22 mouse cellular contexts compared by ENCODE assay signal in the genomic region with DNA sequence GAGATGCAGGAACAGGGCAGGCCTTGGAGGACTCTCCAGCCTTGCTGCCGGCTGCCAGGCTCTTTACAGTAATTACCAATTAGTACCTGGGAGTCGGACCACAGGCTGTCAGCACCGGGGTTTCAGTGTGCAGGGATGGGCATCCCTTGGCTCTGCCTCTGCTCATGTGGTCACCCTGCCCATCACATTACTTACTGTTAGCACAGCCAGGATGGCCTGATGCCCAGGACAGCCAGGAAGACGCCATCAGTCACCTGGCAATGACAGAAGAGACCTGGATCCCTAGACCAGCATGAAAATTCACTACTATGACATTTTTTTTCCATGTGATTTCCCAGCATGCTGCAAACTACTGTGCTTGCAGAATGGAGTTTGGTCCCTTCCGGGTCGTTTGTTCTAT.
A peak's percentile ranks its signal among the peaks of the same experiment; 100 is the strongest.
DNase-seq lines count a peak whose midpoint lies in the region; ATAC-seq lines count a peak whose summit lies in the region.
"Had no signal": no experiment of that assay in that cellular context is flagged by ENCODE, and none has a peak within 500 bp of the region (broad histone marks: within the 10 kb centered on the region; RNA-seq: fewer than 3 reads in every experiment).

No protein-coding gene starts in this region.

- peaks cover 25% of the 10 kb centered on the region for H3K4me1 ChIP-seq in neural tube, embryonic 14.5 days (ENCODE audit: control insufficient read depth, insufficient read depth, low read length)

- H3K4me3 ChIP-seq in neural tube, embryonic 14.5 days (ENCODE audit: low read depth, low read length) = no peak overlapping the region
- H3K4me3 ChIP-seq: forebrain, embryonic 10.5 days; hindbrain, embryonic 12.5 days; left cerebral cortex, adult 2 months; limb, embryonic 10.5 days had no signal

- DNase-seq in neural tube, embryonic 10.5 days (ENCODE audit: extremely low spot score, low spot score) = no peak
- DNase-seq in cerebellum, adult 11 months = peak; percentile 53
- peak; percentile 71 to 80 for DNase-seq in cerebellum, postnatal 10 days
- DNase-seq in kidney, postnatal 36 days = no peak
- DNase-seq in adrenal gland, adult (ENCODE audit: inconsistent age in 2 of 2, low spot score in 1 of 2) = no peak
- DNase-seq: forebrain, postnatal 0 days; heart, postnatal 10 days; kidney, adult 8-10 months; kidney, postnatal 4 days; layer of hippocampus, adult 9-11 months; liver, postnatal 0 days; right cerebral cortex, adult 18-20 months; thymus, postnatal 4 days had no signal

- H3K27ac ChIP-seq in neural tube, embryonic 14.5 days (ENCODE audit: low read depth, low read length) = 0 out of 2 replicates have a peak overlapping the region, but pooled peaks have one; percentile 3
- H3K27ac ChIP-seq: forebrain, embryonic 10.5 days; hindbrain, embryonic 12.5 days; left cerebral cortex, adult 2 months; limb, embryonic 10.5 days had no signal

- no peak overlapping the region for H3K4me2 ChIP-seq in neural tube, embryonic 14.5 days (ENCODE audit: low read depth, low read length)
- H3K4me2 ChIP-seq: heart, embryonic 11.5 days; hindbrain, embryonic 12.5 days had no signal

- H3K9me3 ChIP-seq in neural tube, embryonic 14.5 days (ENCODE audit: control insufficient read depth, low read length) = no peaks in the 10 kb centered on the region
- H3K9me3 ChIP-seq: forebrain, embryonic 10.5 days; hindbrain, embryonic 12.5 days; limb, embryonic 10.5 days had no signal

- WGBS in neural tube, embryonic 14.5 days = 70% methylated on average over 6 of the region's 6 CpGs

- H3K36me3 ChIP-seq in neural tube, embryonic 14.5 days (ENCODE audit: control insufficient read depth, insufficient read depth, low read length) = no peaks in the 10 kb centered on the region
- H3K36me3 ChIP-seq: forebrain, embryonic 10.5 days; hindbrain, embryonic 12.5 days; limb, embryonic 10.5 days had no signal

- no peaks in the 10 kb centered on the region for H3K27me3 ChIP-seq in neural tube, embryonic 14.5 days (ENCODE audit: control insufficient read depth, insufficient read depth, low read length)

- H3K9ac ChIP-seq in neural tube, embryonic 14.5 days (replicated peaks; ENCODE audit: low read depth, low read length) = no peak overlapping the region
- H3K9ac ChIP-seq: forebrain, postnatal 0 days; hindbrain, embryonic 12.5 days; liver, postnatal 0 days had no signal

- no peak for ATAC-seq in neural tube, embryonic 14.5 days (ENCODE audit: low read depth)
- ATAC-seq in megakaryocyte progenitor cell, adult 5-6 weeks (replicated peaks; ENCODE audit: poor library complexity) = no peak
- ATAC-seq: forebrain, postnatal 0 days; inflammation-experienced regulatory T-cells, adult 6 months; liver, postnatal 0 days; midbrain, embryonic 16.5 days had no signal

Comparison
In these comparisons a context has a peak if more than half of its experiments do, and no peak if none do; other contexts are left out.
1. DNase-seq: peak in cerebellum, adult 11 months (single experiment) and cerebellum, postnatal 10 days (2 of 2); none in neural tube, embryonic 10.5 days (single experiment), kidney, postnatal 36 days (0 of 2) and adrenal gland, adult (0 of 2).